Mouse (Mus musculus) liver, embryonic 14.5 days (tissue): ENCODE data around the gene Adamts4.

Experiments used
- CTCF ChIP-seq: IDR thresholded peaks from 2 replicates; pipeline ENCODE4 v1.5.1; 2016; ENCODE audit warnings: antibody characterized with exemption, low read depth, control low read depth
- EP300 ChIP-seq: IDR thresholded peaks from 2 replicates; pipeline ENCODE4 v1.6.1; 2016; ENCODE audit warnings: antibody characterized with exemption, low read depth

DNA sequence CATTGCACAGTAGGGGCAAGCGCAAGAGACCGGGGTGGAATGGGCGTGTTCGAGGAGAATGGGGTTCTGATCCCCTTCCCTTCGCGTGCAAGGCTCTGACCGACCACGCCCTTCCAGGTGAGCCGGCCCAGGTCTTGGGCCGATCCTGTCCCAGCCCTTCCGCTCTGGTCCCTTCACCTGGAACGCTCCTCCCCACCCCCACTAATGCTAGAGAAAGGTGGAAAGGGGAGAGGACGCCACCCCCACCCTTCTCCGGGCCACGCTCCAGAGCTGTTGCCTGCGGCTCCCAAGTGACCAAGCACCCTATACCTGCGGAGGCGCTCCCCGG, 20.3 kb downstream of the Adamts4 start:
- TF ChIP-seq CTCF (no peak), EP300 (no peak)
